Mouse (Mus musculus): ENCODE data around the gene Gm21981.
"Not testable (repeated sequence)": the region's sequence is repeated elsewhere in the genome, so short reads cannot be mapped to it uniquely, and the experiment has no call there.

The Gm21981 gene

DNA sequence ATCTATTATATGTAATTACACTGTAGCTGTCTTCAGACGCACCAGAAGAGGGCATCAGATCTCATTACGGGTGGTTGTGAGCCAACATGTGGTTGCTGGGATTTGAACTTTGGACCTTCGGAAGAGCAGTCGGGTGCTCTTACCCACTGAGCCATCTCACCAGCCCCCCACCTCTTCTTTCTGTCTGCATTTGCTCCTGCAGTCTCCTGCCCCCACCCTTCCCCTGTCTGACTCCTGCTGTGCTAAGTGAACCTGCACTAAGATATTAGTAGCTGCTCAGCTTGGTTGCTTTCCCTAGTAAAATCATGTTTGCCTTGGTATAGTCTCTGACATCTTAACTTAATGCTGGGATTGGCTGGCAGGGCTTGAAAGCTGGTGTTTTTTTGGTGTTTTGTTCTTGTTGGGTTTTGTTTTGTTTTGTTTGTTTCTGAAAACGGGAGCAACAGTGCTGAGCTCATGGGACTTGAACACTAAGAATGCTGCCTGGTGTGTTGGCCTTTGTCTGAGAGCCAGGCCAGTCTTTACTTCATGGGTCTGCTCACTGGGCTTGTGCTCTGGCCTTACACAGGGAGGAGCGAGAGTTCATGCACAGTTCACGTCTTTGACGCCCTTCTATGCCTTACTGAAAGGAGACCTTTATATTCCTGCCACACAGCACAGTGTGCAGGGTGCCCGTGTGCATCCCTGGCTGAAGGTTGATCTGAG is 31.1 kb downstream of the Gm21981 start:
- no peak for DNase-seq

DNA sequence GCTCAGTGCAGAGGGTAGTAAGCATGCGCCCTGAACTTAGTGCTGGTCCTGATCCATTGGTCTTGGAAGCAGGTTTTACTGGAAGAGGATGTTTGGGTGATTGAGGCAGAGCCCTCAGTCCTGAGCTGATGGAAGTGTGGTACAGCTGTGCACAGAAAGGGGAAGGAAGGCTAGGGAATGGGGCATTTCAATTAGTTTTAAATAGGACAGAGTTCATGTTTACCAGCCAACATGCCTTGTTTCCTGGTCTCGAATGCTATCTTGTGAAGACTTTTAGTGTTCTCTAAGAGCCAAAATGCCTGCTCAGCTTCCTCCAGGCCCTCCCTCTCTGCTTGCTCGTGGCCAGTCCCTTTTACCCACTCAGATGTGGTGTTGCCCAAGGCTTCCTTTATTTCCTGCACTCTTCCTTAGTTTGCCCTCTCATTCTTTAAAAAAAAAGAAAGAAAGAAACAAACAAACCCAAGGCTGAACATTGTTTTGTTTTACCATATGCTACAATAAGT is 35.5 kb downstream of the Gm21981 start:
- no peak for DNase-seq

DNA sequence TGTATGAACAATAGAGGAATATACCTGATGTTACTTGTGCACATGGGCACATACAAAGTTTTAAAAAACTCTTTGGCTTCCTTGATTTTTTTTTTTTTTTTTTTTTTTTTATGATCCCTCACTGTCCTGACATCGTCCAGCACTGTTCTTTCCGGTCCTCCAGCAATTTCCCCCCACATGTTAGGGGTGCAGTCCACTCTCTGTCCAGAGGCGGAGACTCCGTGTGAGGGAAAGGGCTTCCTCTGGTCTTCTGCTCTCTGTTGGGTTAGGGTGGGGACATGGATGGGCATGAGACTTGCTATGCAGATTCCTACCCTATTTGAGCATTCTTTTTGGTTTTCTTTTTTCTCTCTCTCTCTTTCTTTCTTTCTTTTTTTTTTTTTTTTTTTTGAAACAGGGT is 36.4 kb downstream of the Gm21981 start:
- no peak for DNase-seq

- no peak for DNase-seq
These were observed 38.6 kb downstream of the Gm21981 start for GRCm38 (mm10) chr17:47655697-47656096.

DNA sequence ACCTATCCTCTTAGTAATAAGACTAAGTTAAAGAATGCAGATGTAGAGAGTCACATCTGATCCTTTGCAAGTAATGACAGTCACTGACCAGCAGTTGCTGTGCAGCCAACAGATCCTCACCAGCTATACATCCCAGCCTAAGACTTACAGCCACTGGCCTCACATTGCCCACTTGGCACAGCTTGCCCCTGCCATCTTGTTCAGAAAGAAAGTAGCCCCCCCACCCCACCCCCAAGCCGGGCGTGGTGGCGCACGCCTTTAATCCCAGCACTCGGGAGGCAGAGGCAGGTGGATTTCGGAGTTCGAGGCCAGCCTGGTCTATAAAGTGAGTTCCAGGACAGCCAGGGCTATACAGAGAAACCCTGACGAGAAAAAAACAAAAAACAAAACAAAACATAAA is 39.9 kb downstream of the Gm21981 start:
- not testable (repeated sequence) for DNase-seq

DNA sequence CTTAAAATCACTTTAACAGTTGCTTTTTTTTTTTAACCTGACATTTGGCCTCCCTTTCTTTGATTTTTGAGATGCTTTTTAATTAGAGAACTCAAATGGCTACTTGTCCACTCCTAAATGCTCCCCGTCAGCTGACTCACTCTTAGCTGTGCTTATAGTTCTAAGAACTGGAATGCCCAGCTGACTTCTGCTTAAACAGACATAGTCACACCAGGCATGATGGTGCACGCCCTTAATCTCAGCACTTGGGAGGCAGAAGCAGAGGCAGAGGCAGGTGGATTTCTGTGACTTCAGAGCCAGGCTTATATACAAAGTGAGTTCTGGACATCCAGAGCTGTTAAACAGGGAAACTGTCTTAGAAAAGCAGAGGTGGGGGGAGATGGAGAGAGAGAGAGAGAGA is 42.3 kb downstream of the Gm21981 start:
- no peak for DNase-seq

- DNase-seq = no peak
These were observed 45.3 kb downstream of the Gm21981 start for GRCm38 (mm10) chr17:47648966-47649365.

DNA sequence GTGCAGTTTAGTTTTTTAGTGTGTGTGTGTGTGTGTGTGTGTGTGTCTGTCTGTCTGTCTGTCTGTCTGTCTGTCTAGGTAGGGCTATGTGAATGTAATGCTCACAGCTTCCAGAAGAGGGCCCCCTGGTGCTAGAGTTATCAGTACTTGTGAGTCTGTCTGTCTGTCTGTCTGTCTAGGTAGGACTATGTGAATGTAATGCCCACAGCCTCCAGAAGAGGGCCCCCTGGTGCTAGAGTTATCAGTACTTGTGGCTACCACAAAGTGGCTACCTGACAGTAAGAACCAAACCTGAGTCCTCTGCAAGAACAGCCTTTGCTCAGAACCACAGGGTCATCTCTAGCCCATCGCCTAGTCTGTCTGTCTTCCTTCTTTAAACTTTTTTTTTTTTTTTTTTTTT is 47.6 kb downstream of the Gm21981 start:
- DNase-seq = peak; percentile 82

DNA sequence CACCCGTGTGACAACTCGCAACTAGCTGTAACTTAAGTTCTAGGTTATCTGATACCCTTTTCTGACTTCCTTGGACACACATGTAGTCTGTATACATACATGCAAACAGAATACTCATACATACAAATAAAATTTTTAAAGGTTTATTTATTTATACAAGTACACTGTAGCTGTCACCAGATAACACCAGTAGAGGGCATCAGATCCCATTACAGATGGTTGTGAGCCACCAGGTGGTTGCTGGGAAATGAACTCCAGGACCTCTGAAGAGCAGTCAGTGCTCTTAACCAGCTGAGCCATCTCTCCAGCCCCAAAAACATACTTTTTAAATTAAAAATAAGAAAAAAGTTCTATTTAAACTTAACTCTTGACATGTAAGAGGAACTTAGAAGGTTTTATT is 51.3 kb downstream of the Gm21981 start:
- DNase-seq = no peak
